Mouse (Mus musculus) brain, adult 10 weeks (tissue): ENCODE measurements around the gene Cntfr. TPM values are rescaled to one million over a fixed set of nuclear protein-coding genes. Genes with fewer than 3 reads are reported as not detected.

Experiments used
- polyA plus RNA-seq: library from polyadenylated mRNA; stranded (reverse); fragments of 350-450 nt; fragmentation: Illumina TruSeq; extraction: RNeasy Lipid Tissue Mini Kit (QIAGEN cat#74804); gene quantifications from one replicate; pipeline ENCODE4 v1.2.3, GENCODE M21; 2015; ENCODE audit warnings: low read depth, low replicate concordance

Cntfr gene
- 73.5 TPM for polyA plus RNA-seq

GRCm38 (mm10) chr4:41696930-41697841 lies at the start of gene Cntfr:
Cntfr (minus strand) TSS chr4:41697089.

GRCm38 (mm10) chr4:41731052-41731765 lies 34.3 kb upstream of the Cntfr start, which contains the start of gene Arid3c:
Arid3c (minus strand) TSS chr4:41731142.

GRCm38 (mm10) chr4:41722918-41723351 lies 26.0 kb upstream of the Cntfr start, which contains the start of gene Dctn3:
Dctn3 (minus strand) TSS chr4:41723170.

GRCm38 (mm10) chr4:41713197-41714067 lies 16.5 kb upstream of the Cntfr start, which contains the start of gene Rpp25l:
Rpp25l (minus strand) TSS chr4:41713534.

GRCm38 (mm10) chr4:41699783-41700182 lies 2.9 kb upstream of the Cntfr start, which contains the start of gene Il11ra1:
Il11ra1 (plus strand) TSS chr4:41699989.

GRCm38 (mm10) chr4:41639913-41640507 lies 56.9 kb downstream of the Cntfr start, which contains the start of gene Enho:
Enho (minus strand) TSS chr4:41640324.

Other genes starting within 250 kb of the Cntfr start
- gene Kif24, start 232.2 kb downstream of the Cntfr start, polyA plus RNA-seq = 0.91 TPM
- gene Nudt2, start 231.9 kb downstream of the Cntfr start, polyA plus RNA-seq = 56.2 TPM
- gene AI464131, start 194.0 kb downstream of the Cntfr start, polyA plus RNA-seq = 18.8 TPM
- 8.2 TPM for gene 1110017D15Rik, start 179.8 kb downstream of the Cntfr start, polyA plus RNA-seq
- 133 TPM for gene Fam219a, start 127.6 kb downstream of the Cntfr start, polyA plus RNA-seq
- 7.5 TPM for gene Dnaic1, start 127.3 kb downstream of the Cntfr start, polyA plus RNA-seq
- gene Enho, start 56.8 kb downstream of the Cntfr start, polyA plus RNA-seq = 108 TPM
- 50.0 TPM for gene Il11ra1, start 2.9 kb upstream of the Cntfr start, polyA plus RNA-seq
- gene Rpp25l, start 16.4 kb upstream of the Cntfr start, polyA plus RNA-seq = 36.1 TPM
- gene Dctn3, start 26.1 kb upstream of the Cntfr start, polyA plus RNA-seq = 210 TPM
- 0.88 TPM for gene Arid3c, start 34.1 kb upstream of the Cntfr start, polyA plus RNA-seq
- gene Galt, start 58.1 kb upstream of the Cntfr start, polyA plus RNA-seq = 94.3 TPM
- 50.7 TPM for gene Sigmar1, start 59.1 kb upstream of the Cntfr start, polyA plus RNA-seq
- 391 TPM for gene Ccl27a, start 77.2 kb upstream of the Cntfr start, polyA plus RNA-seq
- gene Gm21541, start 206.5 kb upstream of the Cntfr start, polyA plus RNA-seq = 9.2 TPM
- gene Gm20878, start 244.5 kb upstream of the Cntfr start, polyA plus RNA-seq = 51.7 TPM